17 mouse cellular contexts compared by ENCODE assay signal in the genomic region with DNA sequence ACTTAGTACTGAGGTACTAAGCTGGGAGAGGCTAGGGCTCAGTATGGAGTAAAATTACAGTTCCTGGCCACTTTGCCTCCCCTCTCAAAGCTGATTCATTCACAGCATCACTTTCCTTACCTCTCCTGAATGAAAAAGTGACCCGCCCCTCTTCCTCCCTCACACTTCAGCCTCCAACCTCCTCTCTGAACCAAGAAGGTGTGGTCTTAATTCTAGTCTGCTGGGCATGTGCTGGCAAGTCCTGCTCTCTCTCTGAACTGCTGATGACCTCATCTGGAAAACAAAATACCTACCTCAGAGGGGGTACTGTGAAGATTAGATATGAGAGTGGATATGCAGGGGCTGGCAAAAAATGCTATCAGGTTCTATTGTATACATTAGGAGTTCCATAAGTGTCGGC. TPM values are rescaled to one million over a fixed set of nuclear protein-coding genes. Genes with fewer than 3 reads are reported as not detected.
A peak's percentile ranks its signal among the peaks of the same experiment; 100 is the strongest.
DNase-seq lines count a peak whose midpoint lies in the region; ATAC-seq and TF ChIP-seq lines count a peak whose summit lies in the region.
"Had no signal": no experiment of that assay in that cellular context is flagged by ENCODE, and none has a peak within 500 bp of the region (broad histone marks: within the 10 kb centered on the region; RNA-seq: fewer than 3 reads in every experiment).

No protein-coding gene starts in this region.

- no peaks in the 10 kb centered on the region for H3K27me3 ChIP-seq in kidney, postnatal 0 days (ENCODE audit: insufficient read depth, low read length)
- H3K27me3 ChIP-seq in kidney, embryonic 14.5 days (ENCODE audit: control insufficient read depth, insufficient read depth, low read length), result no peaks in the 10 kb centered on the region
- H3K27me3 ChIP-seq in E14TG2a.4 (ENCODE audit: insufficient read depth, low read length) (no peaks in the 10 kb centered on the region), myocyte (ENCODE audit: control insufficient read depth, insufficient read depth, insufficient read length) (no peaks in the 10 kb centered on the region)
- H3K27me3 ChIP-seq: embryonic facial prominence, embryonic 13.5 days; hindbrain, embryonic 12.5 days; liver, embryonic 13.5 days had no signal

- H3K4me1 ChIP-seq in kidney, postnatal 0 days (replicated peaks; ENCODE audit: insufficient read depth, low read length), result peaks cover 13% of the 10 kb centered on the region
- H3K4me1 ChIP-seq in kidney, embryonic 14.5 days (ENCODE audit: control insufficient read depth, insufficient read depth, low read length), result peaks cover 12% of the 10 kb centered on the region
- H3K4me1 ChIP-seq in E14TG2a.4 (replicated peaks; ENCODE audit: low read depth, low read length), result peaks cover 63% of the 10 kb centered on the region

- no peaks in the 10 kb centered on the region for H3K36me3 ChIP-seq in kidney, postnatal 0 days (ENCODE audit: insufficient read depth, low read length)
- no peaks in the 10 kb centered on the region for H3K36me3 ChIP-seq in kidney, embryonic 14.5 days (ENCODE audit: control insufficient read depth, insufficient read depth, low read length)
- H3K36me3 ChIP-seq in E14TG2a.4 (ENCODE audit: insufficient read depth, low read length) (no peaks in the 10 kb centered on the region), myocyte (ENCODE audit: control insufficient read depth, insufficient read depth) (no peaks in the 10 kb centered on the region)
- H3K36me3 ChIP-seq: embryonic facial prominence, embryonic 13.5 days; hindbrain, embryonic 12.5 days; liver, embryonic 13.5 days had no signal

- H3K79me2 ChIP-seq in myocyte (ENCODE audit: control insufficient read depth, insufficient read depth), result no peaks in the 10 kb centered on the region

- no peak overlapping the region for H3ac ChIP-seq in myocyte (ENCODE audit: control insufficient read depth, insufficient read length)

- no peak overlapping the region for H3K4me2 ChIP-seq in kidney, postnatal 0 days (ENCODE audit: low read length)
- no peak overlapping the region for H3K4me2 ChIP-seq in kidney, embryonic 14.5 days (replicated peaks; ENCODE audit: low read depth, low read length)
- H3K4me2 ChIP-seq in myocyte (ENCODE audit: low read depth), result peak overlapping the region; percentile 86
- H3K4me2 ChIP-seq: hindbrain, embryonic 12.5 days had no signal

- TF ChIP-seq CTCF in kidney, postnatal 0 days (IDR thresholded peaks at IDR 0.05; ENCODE audit: low read depth), result no peak
- no peak for TF ChIP-seq CTCF in E14TG2a.4 (conservative IDR thresholded peaks at IDR 0.05; ENCODE audit: low read length)

- no peak overlapping the region for H3K4me3 ChIP-seq in kidney, postnatal 0 days (replicated peaks; ENCODE audit: low read depth, low read length)
- H3K4me3 ChIP-seq in kidney, embryonic 14.5 days (ENCODE audit: low read length), result no peak overlapping the region
- H3K4me3 ChIP-seq in E14TG2a.4 (replicated peaks; ENCODE audit: low read length) (peak overlapping the region; percentile 32; the same call in 1 of the 2 replicates), myocyte (no peak overlapping the region)
- H3K4me3 ChIP-seq: embryonic facial prominence, embryonic 13.5 days; hindbrain, embryonic 12.5 days; liver, embryonic 13.5 days; megakaryocyte, embryonic 14.5 days had no signal

- 71% methylated on average over 2 of the region's 2 CpGs for WGBS in kidney, postnatal 0 days
- WGBS in kidney, embryonic 14.5 days, result 90% methylated on average over 2 of the region's 2 CpGs

- no peak overlapping the region for H3K9ac ChIP-seq in kidney, postnatal 0 days (ENCODE audit: low read depth, low read length)
- no peak overlapping the region for H3K9ac ChIP-seq in kidney, embryonic 14.5 days (ENCODE audit: low read depth, low read length)
- H3K9ac ChIP-seq: embryonic facial prominence, embryonic 13.5 days; hindbrain, embryonic 12.5 days; liver, embryonic 13.5 days had no signal

- no peak for TF ChIP-seq POLR2A in myocyte (IDR thresholded peaks at IDR 0.05; ENCODE audit: insufficient read length, low read depth)

- H3K27ac ChIP-seq in kidney, postnatal 0 days, result 0 out of 2 replicates have a peak overlapping the region, but pooled peaks have one; percentile 25
- no peak overlapping the region for H3K27ac ChIP-seq in kidney, embryonic 14.5 days (ENCODE audit: low read depth, low read length)
- H3K27ac ChIP-seq: hindbrain, embryonic 12.5 days had no signal

- H3K9me3 ChIP-seq in kidney, postnatal 0 days (replicated peaks; ENCODE audit: low read length), result no peaks in the 10 kb centered on the region
- H3K9me3 ChIP-seq in kidney, embryonic 14.5 days (ENCODE audit: control insufficient read depth, low read length), result no peaks in the 10 kb centered on the region
- no peaks in the 10 kb centered on the region for H3K9me3 ChIP-seq in E14TG2a.4 (ENCODE audit: low read length)
- H3K9me3 ChIP-seq: embryonic facial prominence, embryonic 13.5 days; hindbrain, embryonic 12.5 days; liver, embryonic 13.5 days; megakaryocyte, embryonic 14.5 days had no signal

- no peak for DNase-seq in kidney, postnatal 0 days (ENCODE audit: low spot score)
- DNase-seq in NIH3T3 (ENCODE audit: low read depth), result peak; percentile 44
- DNase-seq in right cerebral cortex, postnatal 36 days (ENCODE audit: low spot score in 2 of 2), result no peak
- DNase-seq in adrenal gland, adult 2 months, result no peak
- DNase-seq: cerebellum, adult 9-11 months; kidney, postnatal 10 days; layer of hippocampus, postnatal 36 days; liver, embryonic 13.5 days; thymus, postnatal 4 days had no signal

- no peak for ATAC-seq in kidney, postnatal 0 days (replicated peaks; ENCODE audit: low FRiP score, low read depth)
- ATAC-seq in kidney, embryonic 14.5 days (ENCODE audit: low FRiP score, low TSS enrichment), result no peak

TF ChIP-seq in myocyte, 11 proteins besides CTCF, POLR2A, EP300 and RAD21:
- TF ChIP-seq CEBPB (IDR thresholded peaks at IDR 0.05; ENCODE audit: insufficient read depth, poor library complexity, severe bottlenecking), result no peak
- no peak for TF ChIP-seq TCF12 (IDR thresholded peaks at IDR 0.05; ENCODE audit: insufficient read depth, poor library complexity, severe bottlenecking)
- no peak for TF ChIP-seq TCF3 (IDR thresholded peaks at IDR 0.05; ENCODE audit: insufficient read length, low read depth)

RNA-seq across cellular contexts. Expression of gene 1700013G24Rik, which starts 4.0 kb away (rescaled TPM):
- not detected in 2 replicates for polyA plus RNA-seq in kidney, postnatal 0 days (2015; fragmentation: Nextera tagmentation; extraction: Ambion mirVana)
- not detected in 2 replicates for polyA plus RNA-seq in kidney, embryonic 14.5 days (2014; fragmentation: Nextera tagmentation; extraction: Ambion mirVana)
- polyA plus RNA-seq in myocyte (2012; fragmentation: generic; extraction: Trizol), result 0.55 TPM
- total RNA-seq in adrenal gland, adult 2 months (2021), result not detected
- polyA plus RNA-seq in adrenal gland, adult 2 months (2012; rRNA removed), result not detected in 2 replicates
- total RNA-seq: layer of hippocampus, postnatal 36 days had no signal
- polyA plus RNA-seq: brain, embryonic 14.5 days; embryonic facial prominence, embryonic 13.5 days; hindbrain, embryonic 12.5 days; liver, embryonic 13.5 days; neural tube, embryonic 11.5 days had no signal

RNA-seq across cellular contexts. Expression of gene Cela3b, which starts 18.8 kb away (rescaled TPM):
- not detected in 2 replicates for polyA plus RNA-seq in kidney, postnatal 0 days (2015; fragmentation: Nextera tagmentation; extraction: Ambion mirVana)
- polyA plus RNA-seq in kidney, embryonic 14.5 days (2014; fragmentation: Nextera tagmentation; extraction: Ambion mirVana), result not detected in 2 replicates
- polyA plus RNA-seq in myocyte (2012; fragmentation: generic; extraction: Trizol), result 0.38 TPM
- total RNA-seq in adrenal gland, adult 2 months (2021), result not detected
- 0.16 and 0.33 TPM in 2 replicates for polyA plus RNA-seq in adrenal gland, adult 2 months (2012; rRNA removed)
- total RNA-seq: layer of hippocampus, postnatal 36 days had no signal
- polyA plus RNA-seq: brain, embryonic 14.5 days; embryonic facial prominence, embryonic 13.5 days; hindbrain, embryonic 12.5 days; neural tube, embryonic 11.5 days had no signal

RNA-seq across cellular contexts. Expression of gene Hspg2, which starts 19.4 kb away (rescaled TPM):
- polyA plus RNA-seq in kidney, postnatal 0 days (2015; fragmentation: Nextera tagmentation; extraction: Ambion mirVana), result 31.3 and 34.0 TPM in 2 replicates
- polyA plus RNA-seq in kidney, embryonic 14.5 days (2014; fragmentation: Nextera tagmentation; extraction: Ambion mirVana), result 39.6 and 56.2 TPM in 2 replicates
- 209 TPM for polyA plus RNA-seq in myocyte (2012; fragmentation: generic; extraction: Trizol)
- total RNA-seq in adrenal gland, adult 2 months (2021), result 100 to 1,000 TPM in 1 of 2 experiments, 10 to 100 TPM in 1; 87.4 to 150 TPM
- 122 and 125 TPM in 2 replicates for polyA plus RNA-seq in adrenal gland, adult 2 months (2012; rRNA removed)

RNA-seq across cellular contexts. Expression of gene Cela3a, which starts 39.5 kb away (rescaled TPM):
- polyA plus RNA-seq in kidney, postnatal 0 days (2015; fragmentation: Nextera tagmentation; extraction: Ambion mirVana), result not detected in 2 replicates
- polyA plus RNA-seq in kidney, embryonic 14.5 days (2014; fragmentation: Nextera tagmentation; extraction: Ambion mirVana), result not detected in 2 replicates
- 0.14 TPM for polyA plus RNA-seq in myocyte (2012; fragmentation: generic; extraction: Trizol)
- total RNA-seq in adrenal gland, adult 2 months (2021), result not detected
- polyA plus RNA-seq in adrenal gland, adult 2 months (2012; rRNA removed), result not detected in 2 replicates
- total RNA-seq: layer of hippocampus, postnatal 36 days had no signal
- polyA plus RNA-seq: brain, embryonic 14.5 days; embryonic facial prominence, embryonic 13.5 days; hindbrain, embryonic 12.5 days; liver, embryonic 13.5 days; neural tube, embryonic 11.5 days had no signal
